Mouse (Mus musculus): ENCODE results near the gene Mark1. TPM values are rescaled to one million over a fixed set of nuclear protein-coding genes. Genes with fewer than 3 reads are reported as not detected.
A peak's percentile ranks its signal among the peaks of the same experiment; 100 is the strongest.

Mark1 gene
- polyA plus RNA-seq, 1 experiment from 2014 or later = 4.0 TPM

DNA sequence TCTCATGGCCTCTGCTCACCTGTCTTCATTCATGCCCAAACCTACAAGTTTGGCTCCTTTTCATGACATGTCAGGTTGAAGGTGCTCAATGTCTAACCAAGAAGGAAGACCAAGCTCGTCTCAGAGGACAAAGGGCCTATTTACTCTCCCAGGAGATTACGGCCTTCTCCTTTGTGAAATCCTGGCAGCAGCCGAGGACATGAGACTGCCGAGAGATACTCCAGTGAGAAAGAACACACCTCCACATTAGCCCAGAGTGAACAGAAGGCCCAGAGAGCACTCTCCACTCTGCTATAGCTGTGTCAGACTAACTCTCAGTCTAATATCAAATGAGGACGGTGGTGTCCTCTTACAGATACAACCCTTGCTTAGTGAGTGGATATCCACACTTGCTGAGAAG lies 47.6 kb downstream of the Mark1 start:
- WGBS = 60% methylated on average over 5 of the region's 5 CpGs
- Histone ChIP-seq H3K27ac (replicated peaks; ENCODE audit: low read depth, low read length) (no peak overlapping the region), H3K4me1 (ENCODE audit: control insufficient read depth, insufficient read depth, low read length) (no peaks in the 10 kb centered on the region), H3K9me3 (ENCODE audit: control insufficient read depth, low read length) (peaks cover under 1% of the 10 kb centered on the region; the same call in 1 of the 2 replicates), H3K36me3 (ENCODE audit: control insufficient read depth, insufficient read depth, low read length) (no peaks in the 10 kb centered on the region), H3K4me3 (ENCODE audit: low read depth, low read length) (no peak overlapping the region), H3K4me2 (ENCODE audit: low read depth, low read length) (no peak overlapping the region), H3K9ac (ENCODE audit: low read depth, low read length) (no peak overlapping the region), H3K27me3 (replicated peaks; ENCODE audit: control insufficient read depth, insufficient read depth, low read length) (no peaks in the 10 kb centered on the region)
- DNase-seq (ENCODE audit: low spot score) (no peak), ATAC-seq (ENCODE audit: low read depth) (peak; percentile 60)

DNA sequence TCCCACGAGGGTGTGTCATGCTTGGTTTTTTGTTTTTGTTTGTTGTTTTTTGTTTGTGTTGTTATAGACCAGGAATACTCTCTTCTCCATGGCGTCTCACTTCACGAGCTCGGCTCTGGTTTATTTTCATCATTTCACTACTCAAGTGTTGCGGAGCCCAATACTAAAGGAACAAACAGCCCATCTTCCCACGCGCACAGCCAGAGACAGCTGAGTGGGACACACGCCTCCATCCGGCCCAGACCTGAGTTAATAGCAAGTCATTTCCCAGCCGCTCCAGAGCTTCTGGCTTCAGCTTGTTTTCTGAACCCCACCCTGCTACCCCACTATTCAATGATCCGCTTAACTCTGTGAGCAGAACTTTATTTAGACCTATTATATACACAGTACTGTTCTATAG lies 48.3 kb downstream of the Mark1 start:
- DNase-seq (ENCODE audit: low spot score) (no peak), ATAC-seq (ENCODE audit: low read depth) (no peak)
- H3K4me1 ChIP-seq (ENCODE audit: control insufficient read depth, insufficient read depth, low read length) = no peaks in the 10 kb centered on the region
- no peaks in the 10 kb centered on the region for H3K9me3 ChIP-seq (ENCODE audit: control insufficient read depth, low read length)
- no peaks in the 10 kb centered on the region for H3K36me3 ChIP-seq (ENCODE audit: control insufficient read depth, insufficient read depth, low read length)
- WGBS = 93% methylated on average over 11 of the region's 11 CpGs
- H3K27ac ChIP-seq (replicated peaks; ENCODE audit: low read depth, low read length) = no peak overlapping the region
- H3K4me3 ChIP-seq (ENCODE audit: low read depth, low read length) = no peak overlapping the region
- H3K4me2 ChIP-seq (ENCODE audit: low read depth, low read length) = no peak overlapping the region
- no peaks in the 10 kb centered on the region for H3K27me3 ChIP-seq (replicated peaks; ENCODE audit: control insufficient read depth, insufficient read depth, low read length)
- no peak overlapping the region for H3K9ac ChIP-seq (ENCODE audit: low read depth, low read length)

DNA sequence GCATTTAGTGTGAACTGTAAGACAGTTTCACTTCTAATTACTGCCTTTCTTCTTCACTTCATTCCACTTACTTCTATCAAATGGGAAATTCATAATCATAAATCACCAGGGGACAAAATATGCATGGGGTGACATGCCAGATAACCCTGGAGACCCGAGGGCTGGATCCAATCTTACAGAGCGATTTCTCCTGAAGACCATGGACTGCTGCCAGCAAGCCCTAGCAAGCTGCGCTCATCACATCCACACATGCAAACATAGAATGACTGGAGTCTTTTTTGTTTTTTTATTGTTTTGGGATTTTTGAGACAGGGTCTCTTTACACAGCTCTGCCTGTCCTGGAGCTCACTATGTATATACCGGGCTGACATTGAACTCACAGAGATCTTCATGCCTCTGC lies 61.3 kb downstream of the Mark1 start:
- Histone ChIP-seq H3K36me3 (ENCODE audit: control insufficient read depth, insufficient read depth, low read length) (0 out of 2 replicates have a peak, but pooled peaks cover 15% of the 10 kb centered on the region), H3K4me2 (ENCODE audit: low read depth, low read length) (no peak overlapping the region), H3K9ac (ENCODE audit: low read depth, low read length) (no peak overlapping the region), H3K4me3 (ENCODE audit: low read depth, low read length) (no peak overlapping the region), H3K27ac (replicated peaks; ENCODE audit: low read depth, low read length) (no peak overlapping the region), H3K9me3 (ENCODE audit: control insufficient read depth, low read length) (no peaks in the 10 kb centered on the region), H3K27me3 (replicated peaks; ENCODE audit: control insufficient read depth, insufficient read depth, low read length) (no peaks in the 10 kb centered on the region), H3K4me1 (ENCODE audit: control insufficient read depth, insufficient read depth, low read length) (no peaks in the 10 kb centered on the region)
- DNase-seq (ENCODE audit: low spot score) (no peak), ATAC-seq (ENCODE audit: low read depth) (no peak)
- 81% methylated on average over 4 of the region's 4 CpGs for WGBS

DNA sequence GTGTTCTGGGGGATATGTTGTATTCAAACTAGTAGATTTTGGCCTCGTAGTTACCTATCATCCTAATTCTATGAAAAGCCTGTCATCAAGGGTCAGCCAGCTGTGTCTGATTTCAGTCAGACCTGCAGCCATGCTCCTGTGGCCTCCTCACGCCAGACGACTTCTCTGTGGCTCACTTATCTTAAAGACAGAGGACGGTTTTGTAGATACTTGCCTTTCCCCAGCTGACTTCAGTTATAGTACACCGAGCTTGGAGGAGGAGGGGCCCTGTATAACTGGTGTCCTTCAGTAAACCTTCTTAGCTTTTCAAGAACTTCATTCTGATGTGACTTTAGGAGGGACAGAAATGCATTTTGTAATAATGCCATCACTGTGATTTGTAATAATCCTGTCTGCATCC lies 63.4 kb downstream of the Mark1 start:
- no peak; the same call in 1 of the 2 replicates for ATAC-seq (ENCODE audit: low read depth)
- 0 out of 2 replicates have a peak, but pooled peaks cover 9% of the 10 kb centered on the region for H3K36me3 ChIP-seq (ENCODE audit: control insufficient read depth, insufficient read depth, low read length)
- H3K9ac ChIP-seq (ENCODE audit: low read depth, low read length) = no peak overlapping the region
- DNase-seq (ENCODE audit: low spot score) = no peak
- WGBS = 39% methylated on average over 5 of the region's 5 CpGs
- no peaks in the 10 kb centered on the region for H3K9me3 ChIP-seq (ENCODE audit: control insufficient read depth, low read length)
- H3K4me3 ChIP-seq (ENCODE audit: low read depth, low read length) = no peak overlapping the region
- no peak overlapping the region for H3K27ac ChIP-seq (replicated peaks; ENCODE audit: low read depth, low read length)
- H3K4me1 ChIP-seq (ENCODE audit: control insufficient read depth, insufficient read depth, low read length) = no peaks in the 10 kb centered on the region
- no peak overlapping the region for H3K4me2 ChIP-seq (ENCODE audit: low read depth, low read length)
- H3K27me3 ChIP-seq (replicated peaks; ENCODE audit: control insufficient read depth, insufficient read depth, low read length) = no peaks in the 10 kb centered on the region

DNA sequence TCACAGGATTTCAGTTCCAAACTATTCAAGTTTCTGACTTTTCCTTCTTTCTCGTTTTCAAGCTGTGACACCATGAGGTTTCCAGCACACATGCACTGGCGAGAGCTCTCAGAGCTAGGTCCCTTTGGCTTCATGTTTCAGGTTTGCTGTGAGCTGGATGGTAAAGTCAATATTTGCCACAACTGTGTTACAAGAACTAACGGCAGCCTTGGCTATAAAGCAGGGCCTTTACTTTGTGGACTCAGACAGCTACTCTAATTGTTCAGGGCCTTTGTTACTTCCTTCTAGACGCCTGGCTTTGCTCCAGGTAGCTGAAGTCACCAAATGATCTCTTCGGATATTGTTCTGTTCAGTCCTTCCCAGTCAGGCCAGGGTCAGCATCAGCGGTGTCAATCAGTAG lies 63.9 kb downstream of the Mark1 start:
- Histone ChIP-seq H3K4me3 (ENCODE audit: low read depth, low read length) (no peak overlapping the region), H3K27ac (replicated peaks; ENCODE audit: low read depth, low read length) (no peak overlapping the region), H3K36me3 (ENCODE audit: control insufficient read depth, insufficient read depth, low read length) (0 out of 2 replicates have a peak, but pooled peaks cover 9% of the 10 kb centered on the region), H3K4me2 (ENCODE audit: low read depth, low read length) (no peak overlapping the region), H3K4me1 (ENCODE audit: control insufficient read depth, insufficient read depth, low read length) (no peaks in the 10 kb centered on the region), H3K9ac (ENCODE audit: low read depth, low read length) (no peak overlapping the region), H3K27me3 (replicated peaks; ENCODE audit: control insufficient read depth, insufficient read depth, low read length) (no peaks in the 10 kb centered on the region), H3K9me3 (ENCODE audit: control insufficient read depth, low read length) (no peaks in the 10 kb centered on the region)
- WGBS = 53% methylated on average over 6 of the region's 6 CpGs
- peak; percentile 60 for DNase-seq (ENCODE audit: low spot score)
- 0 out of 2 replicates have a peak, but pooled peaks have one; percentile 26 for ATAC-seq (ENCODE audit: low read depth)

DNA sequence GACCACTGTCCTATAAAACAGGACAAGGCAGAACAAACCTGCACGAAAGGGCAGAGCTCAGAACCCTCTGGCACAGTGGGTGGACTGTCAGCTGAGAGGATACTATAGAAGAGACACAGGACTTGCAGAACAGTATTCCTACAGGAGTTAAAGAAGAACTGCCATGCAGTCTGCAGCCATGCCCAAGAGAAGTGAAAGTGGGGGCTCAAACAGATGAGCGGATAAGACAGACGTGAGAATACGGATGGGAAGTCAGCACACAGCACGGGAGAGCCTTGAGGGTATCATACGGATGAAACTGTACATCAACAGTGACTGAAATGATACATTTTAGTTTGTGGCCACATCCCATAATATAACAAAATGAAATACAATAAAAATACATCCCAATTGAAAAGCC lies 68.3 kb downstream of the Mark1 start:
- Histone ChIP-seq H3K4me1 (ENCODE audit: control insufficient read depth, insufficient read depth, low read length) (no peaks in the 10 kb centered on the region), H3K9ac (ENCODE audit: low read depth, low read length) (no peak overlapping the region), H3K36me3 (ENCODE audit: control insufficient read depth, insufficient read depth, low read length) (peaks cover 10% of the 10 kb centered on the region; the same call in 1 of the 2 replicates), H3K4me2 (ENCODE audit: low read depth, low read length) (no peak overlapping the region), H3K9me3 (ENCODE audit: control insufficient read depth, low read length) (no peaks in the 10 kb centered on the region), H3K27me3 (replicated peaks; ENCODE audit: control insufficient read depth, insufficient read depth, low read length) (no peaks in the 10 kb centered on the region), H3K27ac (replicated peaks; ENCODE audit: low read depth, low read length) (no peak overlapping the region), H3K4me3 (ENCODE audit: low read depth, low read length) (no peak overlapping the region)
- ATAC-seq (ENCODE audit: low read depth) (no peak), DNase-seq (ENCODE audit: low spot score) (no peak)
- WGBS = 85% methylated on average over 6 of the region's 6 CpGs

DNA sequence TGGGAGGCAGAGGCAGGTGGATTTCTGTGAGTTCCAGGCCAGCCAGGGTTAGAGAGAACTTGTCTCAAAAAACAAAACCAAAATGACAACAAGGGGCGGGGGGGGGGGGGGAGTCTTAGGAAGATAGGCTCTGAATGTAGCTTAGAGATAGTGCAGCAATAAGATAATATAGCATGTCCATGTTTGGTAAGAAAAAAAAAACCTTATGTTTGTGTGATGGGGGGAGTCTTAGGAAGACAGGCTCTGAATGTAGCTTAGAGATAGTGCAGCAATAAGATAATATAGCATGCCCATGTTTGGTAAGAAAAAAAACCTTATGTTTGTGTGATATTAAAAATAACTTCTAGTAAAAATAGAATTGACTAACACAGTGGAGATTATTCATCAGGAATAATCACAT lies 71.0 kb downstream of the Mark1 start:
- Histone ChIP-seq H3K27me3 (replicated peaks; ENCODE audit: control insufficient read depth, insufficient read depth, low read length) (no peaks in the 10 kb centered on the region), H3K4me2 (ENCODE audit: low read depth, low read length) (no peak overlapping the region), H3K36me3 (ENCODE audit: control insufficient read depth, insufficient read depth, low read length) (peaks cover 18% of the 10 kb centered on the region; the same call in 1 of the 2 replicates), H3K9ac (ENCODE audit: low read depth, low read length) (no peak overlapping the region), H3K4me3 (ENCODE audit: low read depth, low read length) (no peak overlapping the region), H3K4me1 (ENCODE audit: control insufficient read depth, insufficient read depth, low read length) (no peaks in the 10 kb centered on the region), H3K27ac (replicated peaks; ENCODE audit: low read depth, low read length) (no peak overlapping the region), H3K9me3 (ENCODE audit: control insufficient read depth, low read length) (no peaks in the 10 kb centered on the region)
- no peak for ATAC-seq (ENCODE audit: low read depth)
- 80% methylated on average over 1 of the region's 1 CpGs for WGBS
- no peak for DNase-seq (ENCODE audit: low spot score)

DNA sequence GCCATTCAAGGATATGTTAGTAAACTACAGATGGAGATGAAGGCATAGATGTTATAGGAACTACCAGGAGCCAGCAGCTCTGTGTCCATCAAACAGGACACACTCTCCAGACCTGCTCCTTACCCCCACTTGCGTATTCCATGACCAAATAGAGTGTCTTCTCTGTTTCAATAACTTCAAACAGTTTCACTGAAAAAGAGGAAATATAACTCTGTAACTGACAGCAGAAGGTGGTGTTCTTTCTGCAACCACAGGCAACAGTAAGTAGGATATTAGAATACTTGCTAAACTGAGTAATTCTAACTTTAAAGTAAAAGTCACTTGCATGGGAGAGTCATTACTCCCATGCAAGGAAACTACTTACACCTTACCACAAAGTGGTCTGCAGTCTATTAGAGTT lies 71.5 kb downstream of the Mark1 start:
- Histone ChIP-seq H3K9ac (ENCODE audit: low read depth, low read length) (no peak overlapping the region), H3K27ac (replicated peaks; ENCODE audit: low read depth, low read length) (no peak overlapping the region), H3K9me3 (ENCODE audit: control insufficient read depth, low read length) (no peaks in the 10 kb centered on the region), H3K36me3 (ENCODE audit: control insufficient read depth, insufficient read depth, low read length) (peaks cover 23% of the 10 kb centered on the region), H3K27me3 (replicated peaks; ENCODE audit: control insufficient read depth, insufficient read depth, low read length) (no peaks in the 10 kb centered on the region), H3K4me3 (ENCODE audit: low read depth, low read length) (no peak overlapping the region), H3K4me1 (ENCODE audit: control insufficient read depth, insufficient read depth, low read length) (no peaks in the 10 kb centered on the region), H3K4me2 (ENCODE audit: low read depth, low read length) (no peak overlapping the region)
- 94% methylated on average over 1 of the region's 1 CpGs for WGBS
- ATAC-seq (ENCODE audit: low read depth) (no peak), DNase-seq (ENCODE audit: low spot score) (no peak)

DNA sequence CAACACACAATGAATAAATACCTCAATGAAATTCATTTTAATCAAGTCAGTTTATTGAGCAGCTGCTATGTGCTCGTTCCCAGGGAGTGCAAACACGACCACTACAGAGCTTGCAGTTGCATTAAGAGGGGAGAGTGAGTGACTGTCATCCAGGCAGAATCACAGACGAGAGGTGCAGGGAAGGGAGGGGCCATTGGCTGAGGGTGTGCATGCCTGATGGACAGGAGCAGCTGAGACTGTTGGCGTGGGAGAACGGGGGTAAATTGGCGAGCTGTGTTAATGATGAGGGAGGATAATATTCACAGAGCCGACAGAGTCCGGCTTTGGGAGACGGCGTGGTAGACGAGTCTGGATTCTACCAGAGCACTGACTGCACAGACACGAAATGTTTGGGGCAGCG lies 76.5 kb downstream of the Mark1 start:
- 83% methylated on average over 13 of the region's 13 CpGs for WGBS
- peaks cover 44% of the 10 kb centered on the region for H3K36me3 ChIP-seq (ENCODE audit: control insufficient read depth, insufficient read depth, low read length)
- H3K9ac ChIP-seq (ENCODE audit: low read depth, low read length) = no peak overlapping the region
- H3K27me3 ChIP-seq (replicated peaks; ENCODE audit: control insufficient read depth, insufficient read depth, low read length) = no peaks in the 10 kb centered on the region
- ATAC-seq (ENCODE audit: low read depth) (peak; percentile 37; the same call in 1 of the 2 replicates), DNase-seq (ENCODE audit: low spot score) (peak; percentile 45)
- no peaks in the 10 kb centered on the region for H3K4me1 ChIP-seq (ENCODE audit: control insufficient read depth, insufficient read depth, low read length)
- no peaks in the 10 kb centered on the region for H3K9me3 ChIP-seq (ENCODE audit: control insufficient read depth, low read length)
- H3K4me2 ChIP-seq (ENCODE audit: low read depth, low read length) = no peak overlapping the region
- H3K4me3 ChIP-seq (ENCODE audit: low read depth, low read length) = no peak overlapping the region
- H3K27ac ChIP-seq (replicated peaks; ENCODE audit: low read depth, low read length) = no peak overlapping the region

All from embryonic facial prominence, embryonic 14.5 days (tissue).